Mouse (Mus musculus) right cerebral cortex, postnatal 14 days (tissue): Measurements from ENCODE around the gene Tssc4.

Experiments
- DNase-seq: peaks from one replicate; pipeline ENCODE4 v3.0.0; 2022

The Tssc4 gene

DNA sequence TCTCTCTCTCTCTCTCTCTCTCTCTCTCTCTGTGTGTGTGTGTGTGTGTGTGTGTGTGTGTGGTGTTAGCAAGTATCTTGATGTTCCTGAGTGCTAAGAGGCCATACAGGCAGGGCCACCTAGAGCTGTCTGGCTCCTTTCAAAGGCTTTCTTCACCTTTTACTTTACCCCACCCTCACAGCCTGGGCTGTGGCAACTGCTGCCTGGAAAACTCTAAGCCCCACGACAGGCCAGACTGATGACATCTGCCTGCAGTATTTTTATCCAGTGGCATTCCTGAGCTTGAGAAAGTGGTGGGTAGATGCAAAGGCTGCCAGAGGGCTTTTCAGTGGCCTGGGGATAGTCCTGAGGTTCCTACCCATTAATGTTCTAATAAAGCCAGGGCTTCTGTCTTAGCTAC is 43.3 kb downstream of the Tssc4 start:
- no peak for DNase-seq

DNA sequence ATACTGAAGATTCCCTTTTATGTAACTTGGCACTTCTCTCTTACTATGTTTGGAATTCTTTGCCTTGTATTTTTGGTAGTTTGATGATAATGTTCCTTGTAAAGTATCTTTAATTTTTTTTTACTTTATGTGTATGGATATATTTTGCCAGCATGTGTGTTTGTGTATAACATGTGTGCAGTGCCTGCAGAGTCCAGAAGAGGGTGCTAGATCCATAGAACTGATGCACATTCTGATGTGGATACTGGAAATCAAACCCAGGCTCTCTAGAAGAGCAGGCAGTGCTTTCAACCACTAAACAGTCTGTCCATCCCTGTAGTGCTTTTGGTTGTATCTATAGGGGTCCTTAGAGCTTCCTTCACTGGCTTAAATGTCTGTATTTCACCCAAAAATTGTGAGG is 45.7 kb downstream of the Tssc4 start:
- no peak for DNase-seq

DNA sequence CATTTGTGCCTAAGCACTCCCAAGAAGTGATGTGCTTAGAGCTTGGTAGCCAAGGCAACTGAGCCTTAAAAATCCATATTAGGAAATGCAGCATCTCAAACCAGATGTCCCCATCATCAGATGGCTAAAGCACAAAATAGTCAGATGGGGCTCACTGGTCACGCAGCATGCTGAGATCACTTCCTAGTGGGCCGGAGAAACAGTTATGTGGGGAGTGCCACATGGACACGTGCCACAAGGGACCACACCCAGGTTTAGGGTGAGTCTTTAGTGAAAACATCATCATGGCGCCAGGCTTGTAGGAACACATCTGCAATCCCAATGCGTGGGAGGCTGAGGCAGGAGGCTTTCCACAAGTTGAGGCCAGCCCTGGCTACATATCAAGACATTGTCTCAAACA is 47.5 kb downstream of the Tssc4 start:
- no peak for DNase-seq

DNA sequence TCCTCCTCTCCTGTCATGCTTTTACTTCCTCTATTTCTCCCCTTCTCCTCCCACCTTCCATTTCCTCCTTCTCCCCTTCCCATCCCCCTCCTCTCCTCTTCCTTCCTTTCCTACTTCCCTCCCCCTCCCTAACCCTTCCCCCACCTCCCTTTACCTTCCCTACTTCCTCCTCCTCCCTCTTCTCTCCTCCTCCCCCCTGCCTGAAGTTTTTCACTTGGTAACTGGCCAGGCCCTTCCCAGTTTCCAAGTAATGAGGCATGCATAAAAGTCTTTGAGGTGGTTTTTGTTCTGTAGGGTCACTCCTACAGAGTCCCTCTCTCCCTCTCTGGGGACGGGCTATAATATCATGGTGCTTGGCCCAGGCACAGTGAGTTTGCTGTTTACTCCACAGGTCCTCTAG is 50.4 kb downstream of the Tssc4 start:
- DNase-seq = no peak

DNA sequence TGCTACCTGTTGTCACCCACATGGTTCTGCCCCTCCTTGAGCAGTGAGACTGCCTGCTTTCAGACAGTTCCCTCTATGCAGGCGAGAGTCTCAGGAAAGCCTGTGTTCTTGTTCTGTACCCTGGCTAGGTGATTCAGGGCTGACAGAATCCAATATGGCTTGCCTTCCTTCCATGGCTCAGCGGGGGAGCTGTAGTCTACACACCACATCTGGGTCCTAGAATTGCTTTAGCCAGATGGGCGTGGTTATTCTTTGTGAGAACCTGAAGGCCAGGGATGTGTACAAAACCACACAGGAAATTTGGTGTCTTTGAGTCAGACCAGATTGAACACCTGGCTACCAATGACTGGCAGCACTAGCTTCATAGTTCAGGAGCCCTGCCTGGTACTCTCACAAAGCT is 50.8 kb downstream of the Tssc4 start:
- no peak for DNase-seq
